Mouse (Mus musculus) cerebellum, adult 2 months (tissue): ENCODE measurements around the gene Pacrg. TPM values are rescaled to one million over a fixed set of nuclear protein-coding genes. Genes with fewer than 3 reads are reported as not detected.

Source experiments
- DNase-seq, 2 experiments: peaks; one replicate each; pipeline ENCODE4 v3.0.0; 2021
- H3K27ac ChIP-seq: fragments of 200-500 bp; 2 replicates; pipeline ENCODE4 v1.5.1; 2012; ENCODE audit warnings: low read length, control low read depth, inconsistent platforms; ENCODE audit not compliant: insufficient read depth
- H3K27me3 ChIP-seq: fragments of 200-500 bp; 2 replicates; pipeline ENCODE4 v1.6.1; 2012; ENCODE audit warnings: inconsistent platforms, mild to moderate bottlenecking, low read length, moderate library complexity; ENCODE audit not compliant: control insufficient read depth, insufficient read depth
- H3K4me1 ChIP-seq: fragments of 200-500 bp; 2 replicates; pipeline ENCODE4 v1.6.1; 2011; ENCODE audit warnings: low read length; ENCODE audit not compliant: control insufficient read depth, insufficient read depth
- H3K4me3 ChIP-seq: fragments of 200-500 bp; replicated peaks from 2 replicates; pipeline ENCODE3; 2011; ENCODE audit warnings: mild to moderate bottlenecking, low read depth, low read length, control low read depth; ENCODE audit not compliant: insufficient read depth
- CTCF ChIP-seq: fragments of 200-500 bp; IDR thresholded peaks from 2 replicates; pipeline ENCODE4 v1.5.1; 2011; ENCODE audit warnings: low read depth, mild to moderate bottlenecking, control low read depth, low read length, moderate library complexity, borderline replicate concordance; ENCODE audit not compliant: insufficient read depth
- POLR2A ChIP-seq: fragments of 200-500 bp; IDR thresholded peaks from 2 replicates; pipeline ENCODE4 v1.6.1; 2011; ENCODE audit warnings: low read length, control low read depth, borderline replicate concordance; ENCODE audit not compliant: insufficient read depth
- WGBS: fragments of 180-500 bp; shearing (Covaris S2); methylation state at CpG from one replicate; pipeline ENCODE4 v1.1.7; 2018; 5-methylcytosine and 5-hydroxymethylcytosine counted together
- polyA plus RNA-seq: library from polyadenylated mRNA; depleted of rRNA; stranded (reverse); fragments of >200 nt; gene quantifications from 2 replicates; pipeline ENCODE4 v1.2.3, GENCODE M21; 2012

Gene Pacrg
- polyA plus RNA-seq, 1 experiment, result 17.4 TPM

- peak in 1 of 2 experiments; percentile 13 for DNase-seq
- Histone ChIP-seq H3K4me3 (no peak overlapping the region), H3K27me3 (no peaks in the 10 kb centered on the region), H3K27ac (no peak overlapping the region), H3K4me1 (peaks cover 2% of the 10 kb centered on the region; the same call in 1 of the 2 replicates)
- no peak for TF ChIP-seq CTCF
- no peak for TF ChIP-seq POLR2A
- 44% methylated on average over 7 of the region's 7 CpGs for WGBS
Observed at GRCm38 (mm10) chr17:10521282-10521681, 318.8 kb downstream of the Pacrg start.

DNA sequence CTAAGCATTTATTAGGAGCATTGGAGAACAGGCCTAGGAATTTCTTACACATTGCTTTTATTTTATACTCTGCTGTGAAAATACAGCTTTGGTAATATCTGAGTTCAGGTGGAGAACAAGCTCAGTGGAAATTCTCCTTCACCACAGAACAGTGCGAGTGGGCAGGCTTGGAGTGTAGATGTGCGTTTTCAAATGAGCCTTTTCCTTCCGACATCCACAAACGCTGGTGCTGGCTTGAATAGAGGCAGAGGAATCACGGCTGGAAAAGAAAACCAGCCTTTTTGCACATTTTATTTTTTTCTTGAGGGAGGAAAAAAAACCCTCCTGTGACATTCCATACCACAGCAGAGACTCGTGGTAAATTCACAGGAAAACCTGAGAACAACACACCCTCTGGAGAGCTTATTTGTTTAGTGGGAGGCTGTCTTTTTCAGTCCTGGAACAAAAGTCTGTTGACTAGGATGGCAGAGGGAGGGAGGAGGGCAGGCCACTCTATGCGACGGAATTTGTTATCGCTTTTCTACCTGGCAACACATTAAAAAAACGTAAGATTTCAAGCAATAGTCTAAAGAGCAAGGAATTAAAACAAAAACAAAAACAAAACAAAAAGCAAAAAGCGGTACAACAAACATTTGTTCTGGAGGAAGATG, 320.5 kb downstream of the Pacrg start:
- TF ChIP-seq POLR2A, result no peak
- TF ChIP-seq CTCF, result no peak
- Histone ChIP-seq H3K4me3 (no peak overlapping the region), H3K27ac (no peak overlapping the region), H3K4me1 (peaks cover 2% of the 10 kb centered on the region; the same call in 1 of the 2 replicates), H3K27me3 (no peaks in the 10 kb centered on the region)
- 72% methylated on average over 11 of the region's 11 CpGs for WGBS
- no peak for DNase-seq

DNA sequence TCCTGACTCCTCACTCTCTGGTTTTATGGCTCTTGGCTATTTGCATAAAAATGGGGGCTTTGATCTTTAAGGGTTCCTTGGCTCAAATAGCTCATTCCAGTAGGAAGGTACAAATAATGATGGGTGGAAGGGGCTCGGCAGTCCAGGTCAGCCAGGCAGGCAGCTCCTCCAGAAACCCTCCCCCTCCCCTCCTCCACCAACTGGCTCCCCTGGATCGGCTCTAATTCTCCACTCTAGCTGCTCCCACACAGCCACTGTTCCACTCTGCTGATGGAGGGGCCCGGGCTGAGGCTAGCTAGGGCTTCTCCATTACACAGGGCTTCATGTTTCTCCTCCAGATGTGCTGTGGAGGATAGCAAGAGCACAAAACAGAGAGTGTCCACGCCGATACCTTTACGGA, 325.3 kb downstream of the Pacrg start:
- Histone ChIP-seq H3K4me3 (no peak overlapping the region), H3K27ac (no peak overlapping the region), H3K27me3 (no peaks in the 10 kb centered on the region), H3K4me1 (no peaks in the 10 kb centered on the region)
- DNase-seq, result no peak
- 77% methylated on average over 6 of the region's 6 CpGs for WGBS
- no peak for TF ChIP-seq POLR2A
- TF ChIP-seq CTCF, result no peak

- WGBS, result 86% methylated on average over 10 of the region's 10 CpGs
- Histone ChIP-seq H3K4me3 (no peak overlapping the region), H3K4me1 (no peaks in the 10 kb centered on the region; the same call in 1 of the 2 replicates), H3K27me3 (no peaks in the 10 kb centered on the region), H3K27ac (no peak overlapping the region)
- TF ChIP-seq CTCF, result no peak
- no peak for TF ChIP-seq POLR2A
- DNase-seq, result no peak
Observed at GRCm38 (mm10) chr17:10510913-10511759, 329.0 kb downstream of the Pacrg start.

DNA sequence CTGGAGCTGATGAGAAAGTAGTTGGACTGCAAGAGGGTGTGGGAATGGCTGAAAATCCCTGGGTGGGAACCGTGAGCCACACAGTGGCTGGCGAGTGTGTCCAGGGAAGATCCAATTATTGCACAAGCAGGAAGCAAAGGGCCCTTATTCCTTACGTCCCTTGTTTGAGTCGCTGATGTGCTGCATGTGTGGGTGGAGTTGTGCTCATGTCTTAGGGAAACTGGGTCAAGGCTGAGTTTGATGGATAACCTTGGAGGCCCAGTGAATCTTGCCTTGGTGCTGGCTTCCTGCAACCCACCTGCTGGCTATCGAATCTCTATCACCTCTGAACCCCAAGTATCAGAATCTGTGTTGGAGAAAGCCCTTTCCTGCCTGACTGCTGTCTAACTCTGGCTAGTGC, 329.6 kb downstream of the Pacrg start:
- H3K27ac ChIP-seq, result no peak overlapping the region
- WGBS, result 83% methylated on average over 5 of the region's 5 CpGs
- DNase-seq, result no peak
- TF ChIP-seq POLR2A (no peak), CTCF (no peak)
- H3K4me3 ChIP-seq, result no peak overlapping the region
- H3K4me1 ChIP-seq, result no peaks in the 10 kb centered on the region; the same call in 1 of the 2 replicates
- no peaks in the 10 kb centered on the region for H3K27me3 ChIP-seq

GRCm38 (mm10) chr17:10508088-10508487, 332.0 kb downstream of the Pacrg start:
- H3K4me1 ChIP-seq, result no peaks in the 10 kb centered on the region; the same call in 1 of the 2 replicates
- TF ChIP-seq CTCF, result no peak
- TF ChIP-seq POLR2A, result no peak
- WGBS, result 82% methylated on average over 2 of the region's 2 CpGs
- no peaks in the 10 kb centered on the region for H3K27me3 ChIP-seq
- DNase-seq, result no peak
- H3K27ac ChIP-seq, result peak overlapping the region; percentile 46; the same call in 1 of the 2 replicates
- H3K4me3 ChIP-seq, result no peak overlapping the region

GRCm38 (mm10) chr17:10507466-10507865, 332.6 kb downstream of the Pacrg start:
- peak; percentile 34 to 63 for DNase-seq
- H3K4me3 ChIP-seq, result no peak overlapping the region
- H3K4me1 ChIP-seq, result no peaks in the 10 kb centered on the region; the same call in 1 of the 2 replicates
- 7% methylated on average over 10 of the region's 10 CpGs for WGBS
- TF ChIP-seq CTCF (no peak), POLR2A (no peak)
- no peaks in the 10 kb centered on the region for H3K27me3 ChIP-seq
- H3K27ac ChIP-seq, result no peak overlapping the region
